Mouse (Mus musculus) C2C12 (cell line): Measurements from ENCODE around the gene Map1b. TPM values are rescaled to one million over a fixed set of nuclear protein-coding genes. Genes with fewer than 3 reads are reported as not detected.

Source experiments
- H3K27me3 ChIP-seq: one replicate; pipeline ENCODE4 v1.6.1; 2011; ENCODE audit not compliant: control insufficient read depth, insufficient read depth, insufficient read length
- H3K36me3 ChIP-seq: one replicate; pipeline ENCODE4 v1.6.1; 2011; ENCODE audit not compliant: control insufficient read depth, insufficient read depth
- H3K4me3 ChIP-seq: one replicate; pipeline ENCODE4 v1.5.1; 2011; ENCODE audit warnings: mild to moderate bottlenecking, control low read depth; ENCODE audit not compliant: poor library complexity, insufficient read depth, severe bottlenecking
- H3K79me2 ChIP-seq: one replicate; pipeline ENCODE4 v1.6.1; 2011; ENCODE audit not compliant: control insufficient read depth, insufficient read depth
- H3K79me3 ChIP-seq: one replicate; pipeline ENCODE4 v1.6.1; 2011; ENCODE audit warnings: low read depth, control low read depth
- H3ac ChIP-seq: one replicate; pipeline ENCODE3; 2011; ENCODE audit warnings: low read depth; ENCODE audit not compliant: control insufficient read depth, insufficient read length
- CEBPB ChIP-seq: IDR thresholded peaks from one replicate; pipeline ENCODE4 v1.6.1; 2011; ENCODE audit warnings: low read depth, mild to moderate bottlenecking, control low read depth, moderate library complexity
- CTCF ChIP-seq: IDR thresholded peaks from one replicate; pipeline ENCODE4 v1.5.1; 2011; ENCODE audit not compliant: control insufficient read depth, insufficient read depth, insufficient read length
- FOSL1 ChIP-seq: IDR thresholded peaks from one replicate; pipeline ENCODE4 v1.8.0; 2011; ENCODE audit warnings: mild to moderate bottlenecking, low read length; ENCODE audit not compliant: poor library complexity, insufficient read depth, severe bottlenecking
- MAX ChIP-seq: IDR thresholded peaks from one replicate; pipeline ENCODE4 v1.6.1; 2011; ENCODE audit warnings: mild to moderate bottlenecking, control low read depth
- MYOD1 ChIP-seq: IDR thresholded peaks from one replicate; pipeline ENCODE4 v1.6.1; 2011; ENCODE audit warnings: low read depth; ENCODE audit not compliant: control insufficient read depth, insufficient read length
- MYOG ChIP-seq: IDR thresholded peaks from one replicate; pipeline ENCODE4 v1.6.1; 2011; ENCODE audit not compliant: control insufficient read depth, insufficient read length; ENCODE audit errors: extremely low read depth
- USF1 ChIP-seq: IDR thresholded peaks from one replicate; pipeline ENCODE4 v1.6.1; 2011; ENCODE audit warnings: low read depth, mild to moderate bottlenecking, control low read depth, moderate library complexity
- polyA plus RNA-seq: library from polyadenylated mRNA; unstranded; fragments of >200 nt; fragmentation: generic; extraction: Trizol; gene quantifications from one replicate; pipeline ENCODE4 v1.2.1, GENCODE M21; 2012; ENCODE audit warnings: missing spikeins

Gene Map1b
- polyA plus RNA-seq, 1 experiment = 26.4 TPM

DNA sequence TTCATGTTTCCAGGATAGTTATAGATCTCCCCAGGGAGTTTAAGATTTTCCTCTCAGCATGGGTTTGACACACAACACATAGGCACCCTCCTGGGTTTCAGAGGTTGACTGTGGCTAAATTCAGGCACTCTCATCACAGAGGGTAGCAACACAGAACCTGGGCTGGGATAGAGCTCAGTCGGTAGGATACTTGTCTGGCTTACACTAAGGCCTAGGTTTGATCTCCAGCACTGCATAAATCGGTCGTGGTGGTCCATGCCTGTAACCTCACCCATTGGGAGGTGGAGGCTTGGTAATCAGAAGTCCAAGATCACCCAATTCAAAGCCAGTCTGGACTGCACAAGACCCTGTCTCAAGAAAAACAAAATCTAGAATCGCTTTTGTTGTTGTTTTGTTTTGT lies 68.1 kb downstream of the Map1b start:
- H3ac ChIP-seq = no peak overlapping the region
- H3K4me3 ChIP-seq = no peak overlapping the region
- peaks cover 14% of the 10 kb centered on the region for H3K36me3 ChIP-seq
- no peaks in the 10 kb centered on the region for H3K27me3 ChIP-seq
- TF ChIP-seq CEBPB (no peak), FOSL1 (no peak), MYOD1 (no peak), MYOG (no peak), MAX (no peak), USF1 (no peak), CTCF (no peak)
- peaks cover 39% of the 10 kb centered on the region for H3K79me3 ChIP-seq
- H3K79me2 ChIP-seq = peaks cover 90% of the 10 kb centered on the region

GRCm38 (mm10) chr13:99447403-99448199 lies 68.7 kb downstream of the Map1b start:
- Histone ChIP-seq H3K79me3 (peaks cover 35% of the 10 kb centered on the region), H3K36me3 (peaks cover 18% of the 10 kb centered on the region), H3K4me3 (peak overlapping the region; percentile 25), H3K27me3 (no peaks in the 10 kb centered on the region), H3K79me2 (peaks cover 84% of the 10 kb centered on the region), H3ac (peak overlapping the region; percentile 69)
- TF ChIP-seq MYOD1 (peak; percentile 60), FOSL1 (peak; percentile 21), USF1 (no peak)

GRCm38 (mm10) chr13:99447002-99447401 lies 69.3 kb downstream of the Map1b start:
- peaks cover 84% of the 10 kb centered on the region for H3K79me2 ChIP-seq
- peaks cover 33% of the 10 kb centered on the region for H3K79me3 ChIP-seq
- H3K27me3 ChIP-seq = no peaks in the 10 kb centered on the region
- H3K4me3 ChIP-seq = peak overlapping the region; percentile 25
- H3K36me3 ChIP-seq = peaks cover 23% of the 10 kb centered on the region
- TF ChIP-seq FOSL1 = no peak
- peak; percentile 25 for TF ChIP-seq MYOD1
- peak overlapping the region; percentile 69 for H3ac ChIP-seq

DNA sequence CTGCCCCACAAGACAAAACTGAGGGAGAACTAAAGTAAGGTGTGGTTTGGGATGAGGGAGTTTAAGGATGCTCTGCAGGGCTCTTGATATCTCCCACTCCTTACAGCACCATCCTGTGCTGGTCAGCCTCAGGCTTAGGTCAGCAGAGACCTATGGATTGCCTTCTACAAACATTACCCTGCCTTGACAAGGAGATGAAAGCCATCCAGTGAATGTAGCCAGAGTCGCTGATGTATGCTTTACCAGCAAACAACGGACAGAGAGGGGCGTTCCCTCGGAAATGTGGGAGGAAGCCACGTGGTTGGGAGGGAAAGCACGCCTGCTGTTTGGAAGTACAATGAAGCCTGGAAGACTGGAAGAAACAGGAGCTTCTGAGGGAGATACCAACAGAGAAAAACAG lies 71.5 kb downstream of the Map1b start:
- no peak overlapping the region for H3K4me3 ChIP-seq

GRCm38 (mm10) chr13:99444431-99444871 lies 71.9 kb downstream of the Map1b start:
- Histone ChIP-seq H3K4me3 (no peak overlapping the region), H3K79me2 (peaks cover 84% of the 10 kb centered on the region), H3K27me3 (no peaks in the 10 kb centered on the region), H3ac (no peak overlapping the region), H3K36me3 (peaks cover 49% of the 10 kb centered on the region), H3K79me3 (peaks cover 26% of the 10 kb centered on the region)
- no peak for TF ChIP-seq FOSL1
- TF ChIP-seq CTCF = no peak
- no peak for TF ChIP-seq CEBPB
- TF ChIP-seq MYOG = no peak
- no peak for TF ChIP-seq USF1
- TF ChIP-seq MYOD1 = no peak
- TF ChIP-seq MAX = no peak

More for the DNA sequence above, 71.5 kb downstream of the Map1b start:
- peaks cover 87% of the 10 kb centered on the region for H3K79me2 ChIP-seq
- H3K27me3 ChIP-seq = no peaks in the 10 kb centered on the region
- peaks cover 26% of the 10 kb centered on the region for H3K79me3 ChIP-seq
- TF ChIP-seq USF1 (peak; percentile 65), MYOD1 (no peak), CTCF (no peak), FOSL1 (no peak), CEBPB (no peak), MYOG (no peak)
- H3ac ChIP-seq = peak overlapping the region; percentile 28
- peaks cover 44% of the 10 kb centered on the region for H3K36me3 ChIP-seq
